Mouse (Mus musculus): ENCODE data around the gene Izumo1. TPM values are rescaled to one million over a fixed set of nuclear protein-coding genes. Genes with fewer than 3 reads are reported as not detected.

The Izumo1 gene
- polyA plus RNA-seq, 1 experiment from 2014 or later = 0.17 TPM

DNA sequence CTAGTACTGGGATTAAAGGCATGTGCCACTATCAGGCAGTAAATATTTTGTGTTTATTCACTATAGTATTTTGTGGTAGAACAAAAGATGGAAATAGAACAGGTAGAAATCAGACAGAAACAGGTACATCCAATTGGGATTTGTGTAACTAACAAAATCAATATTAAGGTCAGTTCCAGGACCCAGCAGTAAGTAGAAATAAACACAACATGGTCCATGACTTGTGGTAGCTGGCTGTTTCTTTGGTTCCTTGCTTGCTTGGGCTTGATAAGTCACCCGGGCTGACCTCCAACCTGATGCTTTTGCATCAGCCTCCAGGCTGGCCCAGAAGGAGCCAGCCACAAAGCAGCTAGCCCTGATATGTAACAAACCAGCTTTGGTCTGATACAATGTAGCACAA is 12.1 kb upstream of the Izumo1 start:
- 69% methylated on average over 1 of the region's 1 CpGs for WGBS
- Histone ChIP-seq H3K4me1 (replicated peaks; ENCODE audit: insufficient read depth, low read length) (no peaks in the 10 kb centered on the region), H3K27me3 (ENCODE audit: insufficient read depth, low read length) (no peaks in the 10 kb centered on the region), H3K9me3 (replicated peaks; ENCODE audit: low read length) (no peaks in the 10 kb centered on the region), H3K4me2 (ENCODE audit: low read length) (no peak overlapping the region), H3K27ac (no peak overlapping the region), H3K4me3 (replicated peaks; ENCODE audit: low read depth, low read length) (no peak overlapping the region), H3K9ac (ENCODE audit: low read depth, low read length) (no peak overlapping the region), H3K36me3 (ENCODE audit: insufficient read depth, low read length) (no peaks in the 10 kb centered on the region)
- no peak for TF ChIP-seq CTCF (IDR thresholded peaks at IDR 0.05; ENCODE audit: low read depth)
- ATAC-seq (replicated peaks; ENCODE audit: low FRiP score, low read depth) (no peak), DNase-seq (ENCODE audit: low spot score) (no peak)

- no peak overlapping the region for H3K27ac ChIP-seq
- DNase-seq (ENCODE audit: low spot score) (no peak), ATAC-seq (replicated peaks; ENCODE audit: low FRiP score, low read depth) (0 out of 2 replicates have a peak, but pooled peaks have one; percentile 33)
- H3K4me1 ChIP-seq (replicated peaks; ENCODE audit: insufficient read depth, low read length) = 0 out of 2 replicates have a peak, but pooled peaks cover 10% of the 10 kb centered on the region
- no peaks in the 10 kb centered on the region for H3K9me3 ChIP-seq (replicated peaks; ENCODE audit: low read length)
- peaks cover 6% of the 10 kb centered on the region; the same call in 1 of the 2 replicates for H3K27me3 ChIP-seq (ENCODE audit: insufficient read depth, low read length)
- no peak overlapping the region for H3K4me2 ChIP-seq (ENCODE audit: low read length)
- no peak overlapping the region for H3K4me3 ChIP-seq (replicated peaks; ENCODE audit: low read depth, low read length)
- H3K9ac ChIP-seq (ENCODE audit: low read depth, low read length) = no peak overlapping the region
- no peaks in the 10 kb centered on the region for H3K36me3 ChIP-seq (ENCODE audit: insufficient read depth, low read length)
- 25% methylated on average over 6 of the region's 6 CpGs for WGBS
- TF ChIP-seq CTCF (IDR thresholded peaks at IDR 0.05; ENCODE audit: low read depth) = no peak
These were observed 5.3 kb upstream of the Izumo1 start for GRCm38 (mm10) chr7:45616277-45616676.

DNA sequence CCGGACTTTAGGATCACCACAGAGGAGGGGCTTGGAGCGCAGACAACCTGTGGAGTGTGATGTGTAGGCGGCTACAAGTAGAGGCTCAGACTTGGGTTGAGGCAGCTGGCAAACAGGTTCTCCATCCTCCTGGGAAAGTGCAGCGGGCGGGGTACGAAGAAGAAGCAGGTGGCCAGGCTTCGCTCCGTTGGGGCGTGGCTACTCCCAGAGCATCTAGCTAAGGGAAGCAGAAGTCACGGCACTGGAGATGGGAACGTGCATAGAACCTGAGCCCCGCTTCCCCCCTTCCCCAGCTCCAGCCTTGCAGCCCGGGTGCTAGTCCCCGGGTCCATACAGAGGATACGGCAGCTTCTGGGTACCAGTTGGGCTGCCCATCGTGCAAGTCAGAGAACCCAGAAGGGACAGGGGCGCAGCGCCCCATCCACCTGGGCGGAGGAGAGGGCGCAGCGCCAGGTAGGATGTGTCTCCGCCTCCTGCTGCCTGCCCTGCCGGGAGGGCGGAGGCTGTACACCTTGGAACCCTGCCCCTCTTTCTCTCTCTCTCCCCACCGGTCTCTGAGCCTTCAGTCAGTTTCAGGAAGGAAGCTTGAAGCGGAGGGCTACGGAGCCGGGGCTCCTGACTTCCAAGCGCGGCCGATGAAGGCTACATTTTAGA is 4.4 kb upstream of the Izumo1 start, which contains the start of gene Fut1:
TSS of gene Fut1 (plus strand) at position 248 of the 654 bp plus-strand sequence.
- 8% methylated on average over 31 of the region's 31 CpGs for WGBS
- ATAC-seq (replicated peaks; ENCODE audit: low FRiP score, low read depth) = no peak; the same call in 1 of the 2 replicates

GRCm38 (mm10) chr7:45618316-45618715 is 3.3 kb upstream of the Izumo1 start:
- TF ChIP-seq CTCF (IDR thresholded peaks at IDR 0.05; ENCODE audit: low read depth) = no peak
- Histone ChIP-seq H3K9me3 (replicated peaks; ENCODE audit: low read length) (no peaks in the 10 kb centered on the region), H3K4me1 (replicated peaks; ENCODE audit: insufficient read depth, low read length) (0 out of 2 replicates have a peak, but pooled peaks cover 10% of the 10 kb centered on the region), H3K4me2 (ENCODE audit: low read length) (no peak overlapping the region), H3K27me3 (ENCODE audit: insufficient read depth, low read length) (peaks cover 6% of the 10 kb centered on the region; the same call in 1 of the 2 replicates), H3K27ac (no peak overlapping the region), H3K36me3 (ENCODE audit: insufficient read depth, low read length) (no peaks in the 10 kb centered on the region), H3K4me3 (replicated peaks; ENCODE audit: low read depth, low read length) (no peak overlapping the region), H3K9ac (ENCODE audit: low read depth, low read length) (no peak overlapping the region)
- no peak for ATAC-seq (replicated peaks; ENCODE audit: low FRiP score, low read depth)
- 96% methylated on average over 5 of the region's 5 CpGs for WGBS
- DNase-seq (ENCODE audit: low spot score) = no peak

More for the DNA sequence above, 4.4 kb upstream of the Izumo1 start, which contains the start of gene Fut1:
- H3K9ac ChIP-seq (ENCODE audit: low read depth, low read length) = no peak within 1 kb of the TSS
- 0 out of 2 replicates have a peak within 1 kb of the TSS, but pooled peaks have one; percentile 14 for H3K4me3 ChIP-seq (replicated peaks; ENCODE audit: low read depth, low read length)
- no peak within 1 kb of the TSS for H3K27ac ChIP-seq
- no peaks in the 10 kb centered on the region for H3K9me3 ChIP-seq (replicated peaks; ENCODE audit: low read length)
- 0 out of 2 replicates have a peak, but pooled peaks cover 10% of the 10 kb centered on the region for H3K4me1 ChIP-seq (replicated peaks; ENCODE audit: insufficient read depth, low read length)
- peak within 1 kb of the TSS; percentile 50 for H3K4me2 ChIP-seq (ENCODE audit: low read length)
- TF ChIP-seq CTCF (IDR thresholded peaks at IDR 0.05; ENCODE audit: low read depth) = no peak
- no peaks in the 10 kb centered on the region for H3K36me3 ChIP-seq (ENCODE audit: insufficient read depth, low read length)
- DNase-seq (ENCODE audit: low spot score) = peak; percentile 21
- H3K27me3 ChIP-seq (ENCODE audit: insufficient read depth, low read length) = peaks cover 6% of the 10 kb centered on the region; the same call in 1 of the 2 replicates

- no peak overlapping the region for H3K4me3 ChIP-seq (replicated peaks; ENCODE audit: low read depth, low read length)
- no peak for ATAC-seq (replicated peaks; ENCODE audit: low FRiP score, low read depth)
- WGBS = 85% methylated on average over 5 of the region's 5 CpGs
These were observed 2.0 kb upstream of the Izumo1 start for GRCm38 (mm10) chr7:45619592-45619991.

DNA sequence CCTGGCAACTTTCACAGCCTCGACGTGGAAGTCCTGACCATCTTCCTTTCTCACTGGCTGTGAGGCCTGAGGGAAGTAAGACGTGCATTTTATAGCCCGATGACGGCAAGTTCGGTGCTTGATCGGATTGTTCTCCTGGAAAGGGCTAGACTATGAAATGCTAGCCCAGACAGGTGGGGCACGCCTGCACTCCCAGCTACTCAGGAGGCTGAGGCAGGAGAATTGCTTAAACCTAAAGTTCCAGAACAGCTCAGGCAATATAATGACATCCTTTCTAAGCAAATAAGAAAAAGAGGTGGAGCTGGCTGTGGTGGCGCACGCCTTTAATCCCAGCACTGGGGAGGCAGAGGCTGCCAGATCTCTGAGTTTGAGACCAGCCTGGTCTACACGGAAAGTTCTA is 1.9 kb downstream of the Izumo1 start:
- no peak overlapping the region for H3K4me3 ChIP-seq (replicated peaks; ENCODE audit: low read depth, low read length)
- no peak for ATAC-seq (replicated peaks; ENCODE audit: low FRiP score, low read depth)

More at GRCm38 (mm10) chr7:45619592-45619991, 2.0 kb upstream of the Izumo1 start:
- H3K27ac ChIP-seq = no peak overlapping the region
- 0 out of 2 replicates have a peak, but pooled peaks cover 10% of the 10 kb centered on the region for H3K4me1 ChIP-seq (replicated peaks; ENCODE audit: insufficient read depth, low read length)
- H3K9ac ChIP-seq (ENCODE audit: low read depth, low read length) = no peak overlapping the region
- H3K4me2 ChIP-seq (ENCODE audit: low read length) = no peak overlapping the region
- DNase-seq (ENCODE audit: low spot score) = no peak
- no peaks in the 10 kb centered on the region for H3K9me3 ChIP-seq (replicated peaks; ENCODE audit: low read length)
- H3K36me3 ChIP-seq (ENCODE audit: insufficient read depth, low read length) = no peaks in the 10 kb centered on the region
- H3K27me3 ChIP-seq (ENCODE audit: insufficient read depth, low read length) = peaks cover 6% of the 10 kb centered on the region; the same call in 1 of the 2 replicates
- TF ChIP-seq CTCF (IDR thresholded peaks at IDR 0.05; ENCODE audit: low read depth) = no peak

More for the DNA sequence above, 1.9 kb downstream of the Izumo1 start:
- no peak for DNase-seq (ENCODE audit: low spot score)
- peaks cover 5% of the 10 kb centered on the region; the same call in 1 of the 2 replicates for H3K27me3 ChIP-seq (ENCODE audit: insufficient read depth, low read length)
- H3K36me3 ChIP-seq (ENCODE audit: insufficient read depth, low read length) = no peaks in the 10 kb centered on the region
- no peak overlapping the region for H3K9ac ChIP-seq (ENCODE audit: low read depth, low read length)
- TF ChIP-seq CTCF (IDR thresholded peaks at IDR 0.05; ENCODE audit: low read depth) = no peak
- no peak overlapping the region for H3K27ac ChIP-seq
- H3K9me3 ChIP-seq (replicated peaks; ENCODE audit: low read length) = no peaks in the 10 kb centered on the region
- H3K4me2 ChIP-seq (ENCODE audit: low read length) = no peak overlapping the region
- 91% methylated on average over 11 of the region's 11 CpGs for WGBS
- H3K4me1 ChIP-seq (replicated peaks; ENCODE audit: insufficient read depth, low read length) = 0 out of 2 replicates have a peak, but pooled peaks cover 5% of the 10 kb centered on the region
